ENCODE assay signal across 12 mouse cellular contexts in genomic region chr16:90497749-90498464, GRCm38 (mm10).
DNase-seq lines count a peak whose midpoint lies in the region; ATAC-seq and TF ChIP-seq lines count a peak whose summit lies in the region.
"Had no signal": no experiment of that assay in that cellular context is flagged by ENCODE, and none has a peak within 500 bp of the region (broad histone marks: within the 10 kb centered on the region; RNA-seq: fewer than 3 reads in every experiment).

No protein-coding gene starts in this region.

- no peaks in the 10 kb centered on the region for H3K4me1 ChIP-seq in forebrain, postnatal 0 days (ENCODE audit: insufficient read depth)
- no peaks in the 10 kb centered on the region for H3K4me1 ChIP-seq in forebrain, embryonic 11.5 days (replicated peaks; ENCODE audit: control insufficient read depth, insufficient read depth, low read length)
- peaks cover 6% of the 10 kb centered on the region; the same call in 1 of the 2 replicates for H3K4me1 ChIP-seq in kidney, embryonic 15.5 days
- H3K4me1 ChIP-seq in testis, adult 2 months (ENCODE audit: control insufficient read depth, insufficient read depth, low read length) = peaks cover 18% of the 10 kb centered on the region
- H3K4me1 ChIP-seq: liver, embryonic 13.5 days had no signal

- 73% methylated on average over 16 of the region's 16 CpGs for WGBS in forebrain, postnatal 0 days
- WGBS in forebrain, embryonic 11.5 days = 89% methylated on average over 16 of the region's 16 CpGs
- WGBS in kidney, embryonic 15.5 days = 84% methylated on average over 16 of the region's 16 CpGs

- peaks cover 28% of the 10 kb centered on the region for H3K36me3 ChIP-seq in forebrain, postnatal 0 days (ENCODE audit: insufficient read depth)
- peaks cover 3% of the 10 kb centered on the region; the same call in 1 of the 2 replicates for H3K36me3 ChIP-seq in forebrain, embryonic 11.5 days (ENCODE audit: control insufficient read depth, insufficient read depth, low read length)
- peaks cover 62% of the 10 kb centered on the region for H3K36me3 ChIP-seq in kidney, embryonic 15.5 days
- H3K36me3 ChIP-seq in testis, adult 2 months (ENCODE audit: control insufficient read depth, insufficient read depth, low read length) = peaks cover 4% of the 10 kb centered on the region
- H3K36me3 ChIP-seq: G1E; liver, embryonic 13.5 days had no signal

- H3K27ac ChIP-seq in forebrain, postnatal 0 days (ENCODE audit: low read depth, low read length) = no peak overlapping the region
- H3K27ac ChIP-seq in forebrain, embryonic 11.5 days (ENCODE audit: low read depth, low read length) = no peak overlapping the region
- no peak overlapping the region for H3K27ac ChIP-seq in kidney, embryonic 15.5 days
- peak overlapping the region; percentile 84 for H3K27ac ChIP-seq in testis, adult 2 months (ENCODE audit: control insufficient read depth, insufficient read depth, low read depth, low read length)
- H3K27ac ChIP-seq: liver, embryonic 13.5 days had no signal

- no peak for TF ChIP-seq CTCF in forebrain, postnatal 0 days (IDR thresholded peaks at IDR 0.05; ENCODE audit: low read depth)
- TF ChIP-seq CTCF in testis, adult 2 months (IDR thresholded peaks at IDR 0.05; ENCODE audit: control insufficient read depth, insufficient read depth, insufficient replicate concordance, low read depth, low read length) = no peak

- peak; percentile 60 for DNase-seq in forebrain, postnatal 0 days
- DNase-seq in forebrain, embryonic 11.5 days (ENCODE audit: low spot score) = no peak
- DNase-seq in kidney, postnatal 25 days = peak; percentile 16 to 62
- no peak for DNase-seq in testis, postnatal 10 days (ENCODE audit: low spot score)
- DNase-seq in T-cell, adult 2 months (ENCODE audit: low spot score) = no peak
- DNase-seq in retina, postnatal 1 day = no peak
- DNase-seq: B cell, adult 2 months; liver, embryonic 13.5 days had no signal

- H3K27me3 ChIP-seq in forebrain, postnatal 0 days (ENCODE audit: insufficient read depth, low read length) = no peaks in the 10 kb centered on the region
- H3K27me3 ChIP-seq in forebrain, embryonic 11.5 days (ENCODE audit: control insufficient read depth, insufficient read depth, low read length) = no peaks in the 10 kb centered on the region
- no peaks in the 10 kb centered on the region for H3K27me3 ChIP-seq in kidney, embryonic 15.5 days
- no peaks in the 10 kb centered on the region for H3K27me3 ChIP-seq in testis, adult 2 months (ENCODE audit: control insufficient read depth, insufficient read depth, low read length)
- H3K27me3 ChIP-seq: liver, embryonic 13.5 days had no signal

- no peak overlapping the region for H3K9ac ChIP-seq in forebrain, postnatal 0 days
- H3K9ac ChIP-seq in forebrain, embryonic 11.5 days (ENCODE audit: low read length) = no peak overlapping the region
- no peak overlapping the region for H3K9ac ChIP-seq in kidney, embryonic 15.5 days
- H3K9ac ChIP-seq: liver, embryonic 13.5 days had no signal

- TF ChIP-seq POLR2A in testis, adult 2 months (IDR thresholded peaks at IDR 0.05; ENCODE audit: control insufficient read depth, low read depth, low read length) = no peak

- peak; percentile 83 for ATAC-seq in forebrain, postnatal 0 days
- no peak for ATAC-seq in forebrain, embryonic 11.5 days (replicated peaks; ENCODE audit: low FRiP score)
- no peak for ATAC-seq in kidney, embryonic 15.5 days (replicated peaks; ENCODE audit: low FRiP score)

- no peak overlapping the region for H3K4me3 ChIP-seq in forebrain, postnatal 0 days (ENCODE audit: low read depth, low read length)
- no peak overlapping the region for H3K4me3 ChIP-seq in forebrain, embryonic 11.5 days (ENCODE audit: low read depth, low read length)
- no peak overlapping the region for H3K4me3 ChIP-seq in kidney, embryonic 15.5 days (replicated peaks)
- H3K4me3 ChIP-seq in testis, adult 2 months (ENCODE audit: control insufficient read depth, low read depth, low read length) = peak overlapping the region; percentile 91
- H3K4me3 ChIP-seq: liver, embryonic 13.5 days; myocyte had no signal

- no peaks in the 10 kb centered on the region for H3K9me3 ChIP-seq in forebrain, postnatal 0 days (ENCODE audit: low read length)
- no peaks in the 10 kb centered on the region for H3K9me3 ChIP-seq in forebrain, embryonic 11.5 days (ENCODE audit: control insufficient read depth, low read length)
- H3K9me3 ChIP-seq in kidney, embryonic 15.5 days (replicated peaks) = no peaks in the 10 kb centered on the region
- H3K9me3 ChIP-seq: liver, embryonic 13.5 days had no signal

- H3K4me2 ChIP-seq in forebrain, postnatal 0 days (ENCODE audit: low read depth) = no peak overlapping the region
- H3K4me2 ChIP-seq in forebrain, embryonic 11.5 days (ENCODE audit: low read depth, low read length, severe bottlenecking) = no peak overlapping the region
- H3K4me2 ChIP-seq in kidney, embryonic 15.5 days = no peak overlapping the region
- H3K4me2 ChIP-seq: liver, embryonic 13.5 days had no signal

Comparison
In these comparisons a context has a peak if more than half of its experiments do, and no peak if none do; other contexts are left out.
1. DNase-seq: peak in forebrain, postnatal 0 days (single experiment) and kidney, postnatal 25 days (2 of 2); none in forebrain, embryonic 11.5 days (single experiment), testis, postnatal 10 days (single experiment), T-cell, adult 2 months (single experiment) and retina, postnatal 1 day (single experiment).